Mouse (Mus musculus): ENCODE results near the gene Clic1. TPM values are rescaled to one million over a fixed set of nuclear protein-coding genes. Genes with fewer than 3 reads are reported as not detected.

Clic1 gene
- total and polyA plus RNA-seq, 3 experiments, result 114 to 198 (median 160) TPM

GRCm38 (mm10) chr17:35028315-35028714 lies 21.5 kb upstream of the Clic1 start:
- peak overlapping the region; percentile 26; the same call in 1 of the 2 replicates for H3K27ac ChIP-seq (ENCODE audit: insufficient read depth, low read depth)
- DNase-seq (ENCODE audit: extremely low read depth), result no peak
- no peaks in the 10 kb centered on the region for H3K27me3 ChIP-seq (replicated peaks)
- peaks cover 20 to 78% of the 10 kb centered on the region in 2 experiments for H3K4me1 ChIP-seq (ENCODE audit: control insufficient read depth in 1 of 2, insufficient read depth in 2 of 2)
- H3K9me3 ChIP-seq (replicated peaks; ENCODE audit: low read length), result no peaks in the 10 kb centered on the region
- H3K9ac ChIP-seq (ENCODE audit: insufficient read depth, low read depth), result peak overlapping the region; percentile 70; the same call in 1 of the 2 replicates
- in situ Hi-C loops (cut with MboI; ENCODE audit: low pct_ligation_motif_present, low pct_unique_long_range_greater_than_20kb, low sequenced_read_pairs), result loop anchor here (10.0 kb wide), 1 partner anchor 86 kb away; the partner anchor contains the start of gene Ly6g5b
- no peak for TF ChIP-seq PAX5 (IDR thresholded peaks at IDR 0.05; ENCODE audit: low read length)
- TF ChIP-seq CTCF (conservative IDR thresholded peaks at IDR 0.05 in 1 of 2, IDR thresholded peaks at IDR 0.05 in 1 of 2; ENCODE audit: low read depth in 2 of 2, low read length in 2 of 2), result no peak
- TF ChIP-seq MXI1 (IDR thresholded peaks at IDR 0.05; ENCODE audit: low read depth, low read length), result no peak
- TF ChIP-seq ZMIZ1 (IDR thresholded peaks at IDR 0.05; ENCODE audit: low read depth, low read length), result no peak
- no peak for TF ChIP-seq NELFE (IDR thresholded peaks at IDR 0.05; ENCODE audit: low read depth, low read length)
- no peak for TF ChIP-seq BHLHE40 (IDR thresholded peaks at IDR 0.05; ENCODE audit: low read depth, low read length)
- 0 out of 2 replicates have a peak overlapping the region, but pooled peaks have one; percentile 14 for H3K4me2 ChIP-seq (ENCODE audit: insufficient read depth, low read depth, poor library complexity, severe bottlenecking)
- peaks cover 4 to 54% of the 10 kb centered on the region in 2 experiments for H3K36me3 ChIP-seq (replicated peaks in 1 of 2; ENCODE audit: control insufficient read depth in 1 of 2, insufficient read depth in 1 of 2, low read length in 1 of 2)
- dilution Hi-C loops (cut with MboI; ENCODE audit: extremely low pct_ligation_motif_present, extremely low pct_unique_long_range_greater_than_20kb, low sequenced_read_pairs), result no loop called here
- H3K79me2 ChIP-seq (replicated peaks; ENCODE audit: control insufficient read depth, extremely low read depth, insufficient read depth, poor library complexity, severe bottlenecking), result no peaks in the 10 kb centered on the region; the same call in none of the 2 replicates
- H3K4me3 ChIP-seq (replicated peaks in 1 of 3; ENCODE audit: low read depth in 2 of 3, low read length in 2 of 3, poor library complexity in 1 of 3), result no peak overlapping the region

- H3K9ac ChIP-seq (ENCODE audit: insufficient read depth, low read depth), result no peak overlapping the region
- no peak for DNase-seq (ENCODE audit: extremely low read depth)
These were observed 19.9 kb upstream of the Clic1 start for GRCm38 (mm10) chr17:35029691-35030532.

DNA sequence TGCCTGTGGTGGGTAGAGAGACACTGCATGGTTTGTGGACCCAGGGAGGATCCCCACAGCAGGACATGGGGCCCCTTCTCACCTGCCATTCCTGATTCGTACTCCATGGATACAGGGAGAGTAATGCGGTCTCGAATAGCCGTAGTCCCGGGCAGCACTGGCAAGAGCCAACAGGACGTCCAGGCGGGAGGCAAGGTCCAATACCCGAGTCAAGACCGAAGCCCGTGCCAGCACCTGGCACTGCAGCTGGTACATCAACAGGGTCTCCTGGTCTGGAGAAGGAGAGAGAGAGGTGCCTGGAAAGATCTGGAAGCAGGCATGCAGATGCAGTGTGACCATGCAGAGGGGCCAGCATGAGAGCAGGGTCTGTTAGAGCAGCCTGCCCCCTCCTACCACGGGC lies 18.5 kb upstream of the Clic1 start:
- peaks cover 0 to 28% of the 10 kb centered on the region in 2 experiments for H3K36me3 ChIP-seq (replicated peaks in 1 of 2; ENCODE audit: control insufficient read depth in 1 of 2, insufficient read depth in 1 of 2, low read length in 1 of 2)
- no peak for DNase-seq (ENCODE audit: extremely low read depth)
- H3K4me3 ChIP-seq (replicated peaks in 1 of 3; ENCODE audit: low read depth in 2 of 3, low read length in 2 of 3, poor library complexity in 1 of 3), result no peak overlapping the region
- dilution Hi-C loops (cut with MboI; ENCODE audit: extremely low pct_ligation_motif_present, extremely low pct_unique_long_range_greater_than_20kb, low sequenced_read_pairs) (no loop called here), in situ Hi-C loops (cut with MboI; ENCODE audit: low pct_ligation_motif_present, low pct_unique_long_range_greater_than_20kb, low sequenced_read_pairs) (no loop called here)
- no peaks in the 10 kb centered on the region; the same call in 1 of the 2 replicates for H3K79me2 ChIP-seq (replicated peaks; ENCODE audit: control insufficient read depth, extremely low read depth, insufficient read depth, poor library complexity, severe bottlenecking)
- H3K4me1 ChIP-seq (ENCODE audit: control insufficient read depth in 1 of 2, insufficient read depth in 2 of 2), result peaks cover 11 to 51% of the 10 kb centered on the region in 2 experiments
- H3K9me3 ChIP-seq (replicated peaks; ENCODE audit: low read length), result no peaks in the 10 kb centered on the region
- H3K27me3 ChIP-seq (replicated peaks), result no peaks in the 10 kb centered on the region
- no peak for TF ChIP-seq ETS1 (conservative IDR thresholded peaks at IDR 0.05; ENCODE audit: low read depth, low read length)
- no peak for TF ChIP-seq PAX5 (IDR thresholded peaks at IDR 0.05; ENCODE audit: low read length)
- no peak for TF ChIP-seq TBP (conservative IDR thresholded peaks at IDR 0.05; ENCODE audit: low read depth, low read length)
- no peak for TF ChIP-seq POLR2AphosphoS2 (IDR thresholded peaks at IDR 0.05; ENCODE audit: low read depth, low read length)
- no peak for TF ChIP-seq ZKSCAN1 (IDR thresholded peaks at IDR 0.05; ENCODE audit: borderline replicate concordance, low read depth, low read length)
- TF ChIP-seq ZMIZ1 (IDR thresholded peaks at IDR 0.05; ENCODE audit: low read depth, low read length), result no peak
- no peak for TF ChIP-seq BHLHE40 (IDR thresholded peaks at IDR 0.05; ENCODE audit: low read depth, low read length)
- TF ChIP-seq KAT2A (IDR thresholded peaks at IDR 0.05; ENCODE audit: insufficient replicate concordance, low read length), result no peak
- TF ChIP-seq NRF1 (IDR thresholded peaks at IDR 0.05; ENCODE audit: low read depth, low read length), result no peak
- TF ChIP-seq ZC3H11A (IDR thresholded peaks at IDR 0.05; ENCODE audit: low read depth, low read length), result no peak
- TF ChIP-seq UBTF (IDR thresholded peaks at IDR 0.05; ENCODE audit: low read depth, low read length), result no peak
- TF ChIP-seq ELF1 (IDR thresholded peaks at IDR 0.05; ENCODE audit: low read depth, low read length), result no peak
- TF ChIP-seq CHD2 (IDR thresholded peaks at IDR 0.05; ENCODE audit: low read length), result no peak
- H3K9ac ChIP-seq (ENCODE audit: insufficient read depth, low read depth), result no peak overlapping the region
- H3K4me2 ChIP-seq (ENCODE audit: insufficient read depth, low read depth, poor library complexity, severe bottlenecking), result no peak overlapping the region
- no peak overlapping the region for H3K27ac ChIP-seq (ENCODE audit: insufficient read depth, low read depth)

More at GRCm38 (mm10) chr17:35029691-35030532, 19.9 kb upstream of the Clic1 start:
- no peak overlapping the region for H3K4me2 ChIP-seq (ENCODE audit: insufficient read depth, low read depth, poor library complexity, severe bottlenecking)
- H3K4me1 ChIP-seq (ENCODE audit: control insufficient read depth in 1 of 2, insufficient read depth in 2 of 2), result peaks cover 16 to 63% of the 10 kb centered on the region in 2 experiments
- no peak overlapping the region for H3K4me3 ChIP-seq (replicated peaks in 1 of 3; ENCODE audit: low read depth in 2 of 3, low read length in 2 of 3, poor library complexity in 1 of 3)
- dilution Hi-C loops (cut with MboI; ENCODE audit: extremely low pct_ligation_motif_present, extremely low pct_unique_long_range_greater_than_20kb, low sequenced_read_pairs), result no loop called here
- in situ Hi-C loops (cut with MboI; ENCODE audit: low pct_ligation_motif_present, low pct_unique_long_range_greater_than_20kb, low sequenced_read_pairs), result loop anchor here (10.0 kb wide), 1 partner anchor 85 kb away; the partner anchor contains the start of gene Ly6g5b
- no peaks in the 10 kb centered on the region for H3K9me3 ChIP-seq (replicated peaks; ENCODE audit: low read length)
- H3K27ac ChIP-seq (ENCODE audit: insufficient read depth, low read depth), result no peak overlapping the region
- no peaks in the 10 kb centered on the region for H3K27me3 ChIP-seq (replicated peaks)
- TF ChIP-seq SMC3 (IDR thresholded peaks at IDR 0.05; ENCODE audit: low read depth, low read length) (peak; percentile 32; the same call in 1 of the 2 replicates), CTCF (conservative IDR thresholded peaks at IDR 0.05 in 1 of 2, IDR thresholded peaks at IDR 0.05 in 1 of 2; ENCODE audit: low read depth in 2 of 2, low read length in 2 of 2) (peak in 1 of 2 experiments; percentile 52; a peak in 2 of 4 replicates), USF1 (IDR thresholded peaks at IDR 0.05; ENCODE audit: low read depth, low read length) (no peak)
- no peaks in the 10 kb centered on the region; the same call in none of the 2 replicates for H3K79me2 ChIP-seq (replicated peaks; ENCODE audit: control insufficient read depth, extremely low read depth, insufficient read depth, poor library complexity, severe bottlenecking)
- H3K36me3 ChIP-seq (replicated peaks in 1 of 2; ENCODE audit: control insufficient read depth in 1 of 2, insufficient read depth in 1 of 2, low read length in 1 of 2), result peaks cover 4 to 39% of the 10 kb centered on the region in 2 experiments
